Mouse (Mus musculus): ENCODE data around the gene Siah1b. TPM values are rescaled to one million over a fixed set of nuclear protein-coding genes. Genes with fewer than 3 reads are reported as not detected.

Gene Siah1b
- total RNA-seq, 2 experiments from 2014 or later: 4.6 to 6.1 TPM

- DNase-seq: no peak
These were observed 43.8 kb downstream of the Siah1b start for GRCm38 (mm10) chrX:164032526-164032925.

- DNase-seq: peak; percentile 79
These were observed 48.5 kb downstream of the Siah1b start, which contains the start of gene Car5b for GRCm38 (mm10) chrX:164027607-164028289. Car5b (minus strand) TSS chrX:164027997.

Other genes starting within 250 kb of the Siah1b start
- 10 to 100 TPM; 23.0 to 26.0 TPM for gene Ap1s2, start 167.5 kb downstream of the Siah1b start, total RNA-seq (2021)
- 10 to 100 TPM; 17.6 to 18.0 TPM for gene Zrsr2, start 117.8 kb downstream of the Siah1b start, total RNA-seq (2021)
- 1 to 10 TPM; 1.4 to 1.7 TPM for gene Car5b, start 48.5 kb downstream of the Siah1b start, total RNA-seq (2021)
- not detected for gene Cltrn, start 12.3 kb upstream of the Siah1b start, total RNA-seq (2021)
- gene Ace2, start 62.8 kb upstream of the Siah1b start, total RNA-seq (2021): under 1 TPM; 0.61 to 0.94 TPM
- gene Bmx, start 181.7 kb upstream of the Siah1b start, total RNA-seq (2021): under 1 TPM; 0.75 to 0.86 TPM
- gene Pir, start 192.9 kb upstream of the Siah1b start, total RNA-seq (2021): 1 to 10 TPM; 2.6 to 2.7 TPM

All from gastrocnemius, postnatal 10 days (tissue).